In the genomic region with DNA sequence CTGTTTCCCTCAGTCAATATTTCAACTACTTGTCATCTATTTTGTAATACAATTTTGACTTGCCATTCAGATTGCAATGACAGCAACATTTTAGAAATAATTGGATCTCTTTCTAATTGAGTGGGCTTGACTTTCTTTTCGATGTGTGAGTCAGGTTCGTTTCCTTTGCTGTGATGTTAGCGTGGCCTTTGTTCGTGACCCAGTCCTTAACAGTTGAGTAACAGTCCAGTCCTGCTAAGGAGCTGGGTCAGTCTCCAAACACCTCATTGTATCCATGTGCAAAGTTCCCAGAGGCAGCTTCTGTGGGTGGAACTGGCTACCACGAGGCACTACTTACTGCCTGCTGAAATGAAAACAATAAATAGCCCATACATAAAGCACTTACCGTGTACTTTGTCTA, we compare ENCODE assay signal across 23 mouse cellular contexts. TPM values are rescaled to one million over a fixed set of nuclear protein-coding genes. Genes with fewer than 3 reads are reported as not detected.
DNase-seq lines count a peak whose midpoint lies in the region; ATAC-seq and TF ChIP-seq lines count a peak whose summit lies in the region.
"Had no signal": no experiment of that assay in that cellular context is flagged by ENCODE, and none has a peak within 500 bp of the region (broad histone marks: within the 10 kb centered on the region; RNA-seq: fewer than 3 reads in every experiment).

No protein-coding gene starts in this region.

- TF ChIP-seq EP300 in lung, postnatal 0 days (IDR thresholded peaks at IDR 0.05), result no peak

- no peak overlapping the region for H3K4me3 ChIP-seq in lung, postnatal 0 days (ENCODE audit: low read depth, low read length)
- no peak overlapping the region for H3K4me3 ChIP-seq in embryonic facial prominence, embryonic 14.5 days (ENCODE audit: low read depth, low read length)
- H3K4me3 ChIP-seq in midbrain, embryonic 16.5 days (ENCODE audit: low read depth, low read length), result no peak overlapping the region
- no peak overlapping the region for H3K4me3 ChIP-seq in midbrain, embryonic 14.5 days (replicated peaks; ENCODE audit: low read depth, low read length)
- H3K4me3 ChIP-seq: erythroblast, embryonic 14.5 days; forebrain, embryonic 13.5 days; heart, embryonic 10.5 days; hindbrain, embryonic 12.5 days had no signal

- WGBS in lung, postnatal 0 days, result 57% methylated on average over 6 of the region's 6 CpGs
- 44% methylated on average over 6 of the region's 6 CpGs for WGBS in embryonic facial prominence, embryonic 14.5 days
- WGBS in midbrain, embryonic 16.5 days, result 81% methylated on average over 6 of the region's 6 CpGs
- WGBS in midbrain, embryonic 14.5 days, result 89% methylated on average over 6 of the region's 6 CpGs

- no peak overlapping the region for H3K27ac ChIP-seq in lung, postnatal 0 days (ENCODE audit: low read length)
- H3K27ac ChIP-seq in embryonic facial prominence, embryonic 14.5 days (replicated peaks; ENCODE audit: low read depth, low read length), result peak overlapping the region; percentile 1; the same call in 1 of the 2 replicates
- H3K27ac ChIP-seq in midbrain, embryonic 16.5 days (ENCODE audit: low read length), result no peak overlapping the region
- no peak overlapping the region for H3K27ac ChIP-seq in midbrain, embryonic 14.5 days (replicated peaks; ENCODE audit: low read depth, low read length)
- H3K27ac ChIP-seq: forebrain, embryonic 13.5 days; heart, embryonic 10.5 days; hindbrain, embryonic 12.5 days had no signal

- no peaks in the 10 kb centered on the region for H3K9me3 ChIP-seq in lung, postnatal 0 days (ENCODE audit: low read length)
- peaks cover 5% of the 10 kb centered on the region; the same call in 1 of the 2 replicates for H3K9me3 ChIP-seq in embryonic facial prominence, embryonic 14.5 days (ENCODE audit: control insufficient read depth, low read length)
- no peaks in the 10 kb centered on the region; the same call in 1 of the 2 replicates for H3K9me3 ChIP-seq in midbrain, embryonic 16.5 days (replicated peaks; ENCODE audit: control insufficient read depth, low read length, poor library complexity, severe bottlenecking)
- no peaks in the 10 kb centered on the region for H3K9me3 ChIP-seq in midbrain, embryonic 14.5 days (ENCODE audit: control insufficient read depth, low read length)
- H3K9me3 ChIP-seq: heart, embryonic 10.5 days; hindbrain, embryonic 12.5 days had no signal

- no peak for TF ChIP-seq CTCF in lung, postnatal 0 days (IDR thresholded peaks at IDR 0.05)

- H3K4me2 ChIP-seq in lung, postnatal 0 days (replicated peaks; ENCODE audit: low read depth, low read length), result no peak overlapping the region
- H3K4me2 ChIP-seq in embryonic facial prominence, embryonic 14.5 days (ENCODE audit: low read depth, low read length), result no peak overlapping the region
- no peak overlapping the region for H3K4me2 ChIP-seq in midbrain, embryonic 16.5 days (ENCODE audit: low read length)
- H3K4me2 ChIP-seq in midbrain, embryonic 14.5 days (ENCODE audit: low read length), result no peak overlapping the region
- H3K4me2 ChIP-seq: forebrain, embryonic 13.5 days; hindbrain, embryonic 12.5 days had no signal

- H3K4me1 ChIP-seq in lung, postnatal 0 days (ENCODE audit: insufficient read depth, low read depth, low read length), result no peaks in the 10 kb centered on the region
- peaks cover 14% of the 10 kb centered on the region for H3K4me1 ChIP-seq in embryonic facial prominence, embryonic 14.5 days (ENCODE audit: control insufficient read depth, insufficient read depth, low read length)
- no peaks in the 10 kb centered on the region for H3K4me1 ChIP-seq in midbrain, embryonic 16.5 days (ENCODE audit: control insufficient read depth, insufficient read depth, low read length)
- H3K4me1 ChIP-seq in midbrain, embryonic 14.5 days (ENCODE audit: control insufficient read depth, insufficient read depth, low read length), result no peaks in the 10 kb centered on the region
- H3K4me1 ChIP-seq: forebrain, embryonic 13.5 days; heart, embryonic 10.5 days; hindbrain, embryonic 12.5 days had no signal

- ATAC-seq in lung, postnatal 0 days, result 0 out of 2 replicates have a peak, but pooled peaks have one; percentile 17
- ATAC-seq in embryonic facial prominence, embryonic 14.5 days (ENCODE audit: low read depth), result no peak
- ATAC-seq in midbrain, embryonic 16.5 days, result no peak
- ATAC-seq in midbrain, embryonic 14.5 days (ENCODE audit: low FRiP score, low TSS enrichment), result no peak
- ATAC-seq: forebrain, embryonic 13.5 days; forebrain, postnatal 0 days; hindbrain, embryonic 16.5 days; inflammation-experienced regulatory T-cells, adult 6 months; intestine, postnatal 0 days had no signal

- DNase-seq in lung, postnatal 0 days (ENCODE audit: low spot score), result peak; percentile 28
- DNase-seq in lung, postnatal 4 days, result no peak
- DNase-seq in NIH3T3 (ENCODE audit: low read depth), result peak; percentile 64
- DNase-seq in embryonic facial prominence, embryonic 14.5 days (ENCODE audit: low spot score), result no peak
- peak; percentile 28 for DNase-seq in forelimb bud, embryonic 11.5 days (ENCODE audit: low read depth, low spot score)
- DNase-seq in midbrain, embryonic 14.5 days, result no peak
- DNase-seq: adrenal gland, postnatal 25 days; cerebellum, adult 18-20 months; cerebellum, adult 9-11 months; cerebellum, postnatal 36 days; gastrocnemius, postnatal 36 days; heart, adult 18-20 months; heart, postnatal 10 days; heart, postnatal 4 days had no signal

- H3K36me3 ChIP-seq in lung, postnatal 0 days (ENCODE audit: insufficient read depth, low read length), result no peaks in the 10 kb centered on the region
- no peaks in the 10 kb centered on the region for H3K36me3 ChIP-seq in embryonic facial prominence, embryonic 14.5 days (ENCODE audit: control insufficient read depth, insufficient read depth, low read length)
- H3K36me3 ChIP-seq in midbrain, embryonic 16.5 days (ENCODE audit: control insufficient read depth, insufficient read depth, low read length), result no peaks in the 10 kb centered on the region
- no peaks in the 10 kb centered on the region for H3K36me3 ChIP-seq in midbrain, embryonic 14.5 days (ENCODE audit: control insufficient read depth, insufficient read depth, low read length)
- H3K36me3 ChIP-seq: heart, embryonic 10.5 days; hindbrain, embryonic 12.5 days had no signal

- H3K9ac ChIP-seq in lung, postnatal 0 days (replicated peaks; ENCODE audit: low read depth), result no peak overlapping the region
- H3K9ac ChIP-seq in embryonic facial prominence, embryonic 14.5 days (ENCODE audit: low read depth, low read length), result no peak overlapping the region
- H3K9ac ChIP-seq in midbrain, embryonic 16.5 days (ENCODE audit: low read depth, low read length), result no peak overlapping the region
- no peak overlapping the region for H3K9ac ChIP-seq in midbrain, embryonic 14.5 days (replicated peaks; ENCODE audit: low read length)
- H3K9ac ChIP-seq: forebrain, embryonic 13.5 days; forebrain, postnatal 0 days; hindbrain, embryonic 12.5 days had no signal

- no peaks in the 10 kb centered on the region for H3K27me3 ChIP-seq in lung, postnatal 0 days (replicated peaks; ENCODE audit: insufficient read depth, low read length)
- H3K27me3 ChIP-seq in embryonic facial prominence, embryonic 14.5 days (replicated peaks; ENCODE audit: control insufficient read depth, insufficient read depth, low read length), result no peaks in the 10 kb centered on the region
- no peaks in the 10 kb centered on the region for H3K27me3 ChIP-seq in midbrain, embryonic 16.5 days (ENCODE audit: control insufficient read depth, insufficient read depth, low read depth, low read length)
- no peaks in the 10 kb centered on the region for H3K27me3 ChIP-seq in midbrain, embryonic 14.5 days (ENCODE audit: control insufficient read depth, insufficient read depth, low read length)
- H3K27me3 ChIP-seq: forebrain, embryonic 13.5 days; hindbrain, embryonic 12.5 days had no signal

RNA-seq across cellular contexts. Expression of a gene that starts 10.5 kb away (rescaled TPM):
- 41.8 and 49.0 TPM in 2 replicates for polyA plus RNA-seq in lung, postnatal 0 days (2015; fragmentation: Nextera tagmentation; extraction: Ambion mirVana)
- 605 and 677 TPM in 2 replicates for polyA plus RNA-seq in embryonic facial prominence, embryonic 14.5 days (2014; fragmentation: Nextera tagmentation; extraction: Ambion mirVana)
- 37.8 and 46.7 TPM in 2 replicates for polyA plus RNA-seq in midbrain, embryonic 16.5 days (2015; fragmentation: Nextera tagmentation; extraction: Ambion mirVana)
- 37.6 and 41.3 TPM in 2 replicates for polyA plus RNA-seq in midbrain, embryonic 14.5 days (2014; fragmentation: Nextera tagmentation; extraction: Ambion mirVana)
- polyA plus RNA-seq: erythroblast, embryonic 14.5 days had no signal

Comparison
In these comparisons a context has a peak if more than half of its experiments do, and no peak if none do; other contexts are left out.
1. DNase-seq: peak in lung, postnatal 0 days (single experiment), NIH3T3 (single experiment) and forelimb bud, embryonic 11.5 days (single experiment); none in lung, postnatal 4 days (0 of 2), embryonic facial prominence, embryonic 14.5 days (single experiment) and midbrain, embryonic 14.5 days (single experiment).
2. RNA of a gene that starts 10.5 kb away (polyA plus RNA-seq): 605 to 677 TPM in embryonic facial prominence, embryonic 14.5 days; 37.8 to 46.7 TPM in midbrain, embryonic 16.5 days, 41.8 to 49.0 TPM in lung, postnatal 0 days and 37.6 to 41.3 TPM in midbrain, embryonic 14.5 days; every median in the first group is over 10 times any median in the second.